Mouse (Mus musculus) lung, adult 2 months (tissue): ENCODE data around the gene St13. TPM values are rescaled to one million over a fixed set of nuclear protein-coding genes. Genes with fewer than 3 reads are reported as not detected.
A peak's percentile ranks its signal among the peaks of the same experiment; 100 is the strongest.
"Not testable (repeated sequence)": the region's sequence is repeated elsewhere in the genome, so short reads cannot be mapped to it uniquely, and the experiment has no call there.

Experiments used
- DNase-seq: peaks from one replicate; pipeline ENCODE4 v3.0.0; 2022
- H3K4me1 ChIP-seq: fragments of 200-500 bp; 2 replicates; pipeline ENCODE4 v1.6.1; 2011; ENCODE audit warnings: low read length; ENCODE audit not compliant: control insufficient read depth, insufficient read depth
- H3K4me3 ChIP-seq: fragments of 200-500 bp; replicated peaks from 2 replicates; pipeline ENCODE3; 2011; ENCODE audit warnings: low read depth, mild to moderate bottlenecking, control low read depth, low read length; ENCODE audit errors: extremely low read depth
- CTCF ChIP-seq: fragments of 200-500 bp; IDR thresholded peaks from 2 replicates; pipeline ENCODE4 v1.5.1; 2011; ENCODE audit warnings: mild to moderate bottlenecking, low read length, control low read depth; ENCODE audit not compliant: insufficient read depth
- POLR2A ChIP-seq: fragments of 200-500 bp; IDR thresholded peaks from 2 replicates; pipeline ENCODE4 v1.6.1; 2011; ENCODE audit warnings: low read depth, mild to moderate bottlenecking, control low read depth, low read length, borderline replicate concordance; ENCODE audit errors: extremely low read depth
- WGBS: fragments of 180-500 bp; shearing (Covaris S2); methylation state at CpG from one replicate; pipeline ENCODE4 v1.1.7; 2018; 5-methylcytosine and 5-hydroxymethylcytosine counted together
- polyA plus RNA-seq: library from polyadenylated mRNA; depleted of rRNA; stranded (reverse); fragments of >200 nt; gene quantifications from 2 replicates; pipeline ENCODE4 v1.2.3, GENCODE M21; 2012; rRNA removed

Gene St13
- polyA plus RNA-seq, result 16.4 and 16.9 TPM in 2 replicates

DNA sequence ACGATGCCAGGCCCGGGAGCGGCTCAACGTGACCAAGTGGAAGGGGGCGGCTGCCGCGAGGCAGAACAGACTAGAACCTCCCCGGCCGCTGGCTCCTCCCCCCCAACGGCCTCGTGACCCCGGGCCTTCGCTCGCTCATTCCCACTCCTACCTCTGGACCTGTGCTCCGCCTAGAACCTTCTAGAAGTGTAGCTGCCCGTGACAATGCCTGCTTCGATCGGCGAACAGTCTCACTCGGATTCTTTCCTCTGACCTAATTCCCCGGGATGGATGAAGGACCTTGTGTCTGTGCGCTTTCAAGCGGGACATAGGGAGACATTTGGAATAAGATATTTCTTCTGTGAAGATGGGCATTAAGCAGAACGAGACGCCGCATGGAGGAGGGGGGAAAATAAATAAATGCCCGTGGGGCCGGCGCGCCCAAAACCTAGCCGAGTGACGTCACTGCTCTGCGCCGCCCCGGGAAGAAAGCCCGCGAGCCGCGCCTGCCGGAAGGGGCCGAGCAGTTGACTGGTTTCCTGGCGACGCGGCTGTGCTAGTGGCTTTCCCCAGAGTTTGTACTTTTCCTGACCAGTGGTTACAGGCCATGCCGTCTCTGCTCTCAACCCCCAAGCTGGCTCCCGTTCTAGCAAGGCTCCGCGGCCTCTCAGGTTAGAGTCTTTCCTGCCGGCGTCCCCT, at the start of gene St13, which contains the start of gene Xpnpep3:
Gene St13, minus strand, starts transcription at position 440 of the 678 bp plus-strand sequence.
Gene Xpnpep3, plus strand, starts transcription at position 501 of the 678 bp plus-strand sequence.
- peak within 1 kb of the TSS; percentile 66 for H3K4me3 ChIP-seq
- peak; percentile 98 for DNase-seq
- peaks cover 4% of the 10 kb centered on the region for H3K4me1 ChIP-seq
- WGBS, result under 1% methylated on average over 50 of the region's 50 CpGs
- TF ChIP-seq POLR2A (peak; percentile 72; the same call in 1 of the 2 replicates), CTCF (no peak)

DNA sequence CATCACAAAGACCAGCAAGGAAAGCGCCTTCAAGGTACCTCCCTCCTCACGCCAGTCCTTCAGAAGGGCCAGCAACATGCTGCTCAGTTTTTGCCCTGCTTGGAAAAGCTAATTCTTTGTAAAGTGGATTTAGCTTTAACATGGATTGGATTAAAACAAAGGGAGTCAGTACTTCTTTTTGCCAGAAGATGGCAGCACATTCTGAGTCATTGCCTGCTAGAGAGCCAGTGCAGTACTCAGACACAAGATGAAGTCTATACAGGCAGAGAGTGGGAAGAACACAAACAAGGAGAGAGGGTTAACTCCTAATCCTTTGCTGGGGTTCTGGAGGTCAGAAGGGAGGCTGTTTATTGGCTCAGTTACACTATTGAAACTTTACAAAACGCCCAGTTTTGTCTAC, 48.6 kb upstream of the St13 start:
- peak; percentile 21 for DNase-seq
- TF ChIP-seq CTCF (peak; percentile 32; the same call in 1 of the 2 replicates), POLR2A (no peak)
- WGBS, result 39% methylated on average over 3 of the region's 3 CpGs
- Histone ChIP-seq H3K4me3 (no peak overlapping the region), H3K4me1 (no peaks in the 10 kb centered on the region)

GRCm38 (mm10) chr15:81439236-81439635, 39.4 kb upstream of the St13 start:
- no peak for DNase-seq
- no peak overlapping the region for H3K4me3 ChIP-seq
- TF ChIP-seq CTCF, result no peak
- TF ChIP-seq POLR2A, result no peak
- no peaks in the 10 kb centered on the region for H3K4me1 ChIP-seq

- Histone ChIP-seq H3K4me1 (no peaks in the 10 kb centered on the region), H3K4me3 (no peak overlapping the region)
- 91% methylated on average over 1 of the region's 1 CpGs for WGBS
Measured at GRCm38 (mm10) chr15:81438345-81438744, 38.5 kb upstream of the St13 start.

GRCm38 (mm10) chr15:81431195-81431594, 31.3 kb upstream of the St13 start:
- TF ChIP-seq POLR2A (no peak), CTCF (no peak)
- DNase-seq, result no peak
- WGBS, result 82% methylated on average over 1 of the region's 1 CpGs
- H3K4me3 ChIP-seq, result no peak overlapping the region
- no peaks in the 10 kb centered on the region for H3K4me1 ChIP-seq

More at GRCm38 (mm10) chr15:81438345-81438744, 38.5 kb upstream of the St13 start:
- TF ChIP-seq CTCF, result no peak
- no peak for TF ChIP-seq POLR2A
- no peak for DNase-seq

GRCm38 (mm10) chr15:81427947-81428346, 28.1 kb upstream of the St13 start:
- H3K4me1 ChIP-seq, result no peaks in the 10 kb centered on the region; the same call in none of the 2 replicates
- 80% methylated on average over 2 of the region's 2 CpGs for WGBS
- TF ChIP-seq CTCF, result no peak
- H3K4me3 ChIP-seq, result no peak overlapping the region
- DNase-seq, result no peak

GRCm38 (mm10) chr15:81425311-81425710, 25.4 kb upstream of the St13 start:
- no peak for DNase-seq
- H3K4me3 ChIP-seq, result no peak overlapping the region
- 85% methylated on average over 3 of the region's 3 CpGs for WGBS
- TF ChIP-seq CTCF (no peak), POLR2A (no peak)
- H3K4me1 ChIP-seq, result peaks cover 2% of the 10 kb centered on the region

- peaks cover 2% of the 10 kb centered on the region for H3K4me1 ChIP-seq
- DNase-seq, result no peak
- H3K4me3 ChIP-seq, result no peak overlapping the region
- TF ChIP-seq CTCF (no peak), POLR2A (no peak)
- 60% methylated on average over 7 of the region's 7 CpGs for WGBS
Measured at GRCm38 (mm10) chr15:81422156-81422681, 22.3 kb upstream of the St13 start.

DNA sequence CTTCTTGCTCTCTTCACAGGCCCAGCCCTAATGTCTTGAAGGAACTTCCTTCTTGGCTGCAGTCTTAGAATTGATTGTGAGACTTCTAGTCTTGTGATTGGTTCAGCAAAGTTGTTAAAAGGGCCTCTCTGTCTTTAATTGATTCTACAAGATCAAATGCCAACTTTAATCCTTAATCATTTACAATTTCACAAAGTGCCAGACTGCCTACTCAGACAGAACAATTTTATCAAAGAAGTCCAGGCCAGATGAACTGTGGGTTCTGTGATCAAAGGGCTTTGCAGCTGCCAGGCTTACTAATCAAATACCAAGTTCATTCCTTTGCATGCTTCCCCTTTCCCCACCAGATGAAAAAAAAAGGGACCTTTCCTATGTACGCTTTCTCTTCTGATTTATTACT, 21.6 kb upstream of the St13 start:
- no peak overlapping the region for H3K4me3 ChIP-seq
- peaks cover 5% of the 10 kb centered on the region for H3K4me1 ChIP-seq
- 53% methylated on average over 1 of the region's 1 CpGs for WGBS
- no peak for TF ChIP-seq POLR2A
- DNase-seq, result no peak

DNA sequence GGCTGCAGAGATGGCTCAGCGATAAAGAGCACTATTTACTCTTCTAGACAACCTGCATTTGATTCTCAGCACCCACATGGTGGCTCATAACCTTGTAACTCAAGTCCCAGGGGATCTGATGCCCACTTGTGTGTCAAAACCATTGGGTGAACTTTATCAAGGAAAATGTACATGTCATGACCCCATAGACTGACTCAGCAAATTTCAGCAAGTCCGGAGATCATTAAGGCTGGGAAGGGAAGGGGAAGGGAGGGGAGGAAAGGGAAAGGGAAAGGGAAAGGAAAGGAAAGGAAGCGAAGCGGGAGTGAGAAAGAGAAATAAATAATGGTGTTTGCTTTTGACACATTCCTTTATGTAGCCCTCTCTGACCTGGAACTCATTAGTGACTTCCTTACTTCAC, 18.2 kb upstream of the St13 start:
- Histone ChIP-seq H3K4me1 (peaks cover 6% of the 10 kb centered on the region; the same call in 1 of the 2 replicates), H3K4me3 (no peak overlapping the region)
- DNase-seq, result no peak
- TF ChIP-seq POLR2A (no peak), CTCF (no peak)
- 68% methylated on average over 4 of the region's 4 CpGs for WGBS

GRCm38 (mm10) chr15:81416763-81417310, 17.0 kb upstream of the St13 start:
- not testable (repeated sequence) for H3K4me1 ChIP-seq
- H3K4me3 ChIP-seq, result peak overlapping the region; percentile 16
- peak; percentile 53 for DNase-seq
- WGBS, result 6% methylated on average over 22 of the region's 22 CpGs
